Mouse (Mus musculus) frontal cortex, postnatal 10 days (tissue): Measurements from ENCODE around the gene Trabd2b.

ENCODE experiments used
- DNase-seq, 2 experiments: peaks; one replicate each; pipeline ENCODE4 v3.0.0; 2022; ENCODE audit warnings: low spot score in 2 of 2, mixed read lengths in 1 of 2

Trabd2b gene

DNA sequence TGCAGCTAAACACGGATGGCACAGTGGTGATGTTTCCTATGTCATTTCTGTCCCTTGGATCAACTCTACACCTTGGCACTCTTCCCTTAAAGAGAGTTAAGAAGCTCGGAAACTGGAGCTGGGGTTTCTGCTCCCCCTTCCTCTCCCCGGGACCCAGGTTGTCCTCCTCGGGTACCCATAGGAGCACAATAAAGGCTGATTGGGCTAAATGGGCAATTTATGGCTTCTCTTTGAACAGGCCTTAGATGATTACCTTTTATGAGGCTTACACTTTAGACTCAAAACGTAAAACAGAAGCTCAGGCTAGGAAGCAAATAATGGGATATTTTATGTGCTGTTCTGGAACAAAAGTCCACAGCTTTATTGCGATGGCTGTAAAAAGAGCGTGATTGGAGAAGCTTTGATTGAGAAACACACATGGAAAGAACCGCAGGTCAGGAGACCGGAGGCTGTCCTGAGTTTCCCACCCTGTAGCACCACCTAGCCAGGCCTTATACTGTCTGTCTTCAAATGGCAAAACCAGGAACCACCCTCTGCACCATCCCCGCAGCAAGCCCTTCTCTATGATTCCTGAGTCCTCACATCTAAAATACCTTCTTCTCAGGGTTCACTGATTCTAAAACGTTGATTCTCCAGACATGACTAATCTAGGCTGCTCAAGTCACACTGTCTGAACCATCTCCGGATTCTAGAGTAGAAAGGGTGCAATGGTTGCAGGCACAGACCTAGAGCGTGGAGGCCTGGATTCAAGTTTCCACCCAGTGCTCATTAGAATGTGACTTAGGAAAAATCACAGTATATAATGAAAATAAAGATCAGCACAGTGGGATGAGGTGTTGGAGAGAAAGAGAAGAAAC is 240.5 kb downstream of the Trabd2b start:
- no peak for DNase-seq

DNA sequence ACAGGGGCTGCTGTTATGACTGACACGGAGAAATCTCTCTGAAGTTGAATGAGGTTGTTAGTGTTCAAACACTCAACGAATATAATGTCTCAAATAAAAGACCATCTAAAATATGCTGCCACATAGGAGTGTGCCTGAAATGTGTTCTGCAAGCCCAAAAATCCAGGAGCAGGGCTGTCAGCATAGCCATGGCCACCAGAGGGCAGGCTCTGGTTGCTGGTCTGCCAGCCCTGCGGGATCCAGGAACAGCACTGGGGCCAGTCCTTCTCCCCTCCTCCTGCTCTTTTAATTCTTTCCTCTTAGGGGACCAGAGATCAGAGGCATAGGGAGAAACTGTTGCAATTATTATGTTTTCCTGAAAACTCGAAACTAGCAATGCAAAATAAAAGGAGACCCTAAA is 241.2 kb downstream of the Trabd2b start:
- peak in 1 of 2 experiments; percentile 78 for DNase-seq

DNA sequence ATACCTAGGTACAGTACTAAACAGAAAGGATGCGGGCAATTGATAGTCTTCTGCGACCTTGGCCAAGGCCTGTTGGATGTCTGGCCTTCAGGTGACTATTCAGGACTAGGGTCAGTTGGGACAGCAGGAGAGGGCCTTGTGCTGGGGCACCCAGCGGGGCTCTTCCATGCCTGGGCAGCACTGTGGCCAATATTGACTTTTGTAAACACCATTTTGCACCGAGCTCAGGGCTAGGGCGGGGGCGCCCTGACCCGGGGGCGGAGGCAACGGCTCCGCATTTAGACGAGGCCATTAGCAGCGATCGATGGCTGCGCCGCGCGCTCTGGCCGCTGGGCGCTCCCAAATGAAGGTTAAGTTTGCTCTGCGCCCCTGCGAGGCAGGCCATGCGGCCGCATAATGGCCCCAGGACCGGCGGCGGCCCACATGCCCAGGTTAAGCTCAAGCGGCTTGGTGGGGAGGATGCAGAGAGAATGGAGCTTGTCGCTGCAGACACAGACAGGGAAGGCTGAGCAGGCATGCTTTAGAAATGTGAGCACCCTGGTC is 242.1 kb downstream of the Trabd2b start:
- DNase-seq = no peak

DNA sequence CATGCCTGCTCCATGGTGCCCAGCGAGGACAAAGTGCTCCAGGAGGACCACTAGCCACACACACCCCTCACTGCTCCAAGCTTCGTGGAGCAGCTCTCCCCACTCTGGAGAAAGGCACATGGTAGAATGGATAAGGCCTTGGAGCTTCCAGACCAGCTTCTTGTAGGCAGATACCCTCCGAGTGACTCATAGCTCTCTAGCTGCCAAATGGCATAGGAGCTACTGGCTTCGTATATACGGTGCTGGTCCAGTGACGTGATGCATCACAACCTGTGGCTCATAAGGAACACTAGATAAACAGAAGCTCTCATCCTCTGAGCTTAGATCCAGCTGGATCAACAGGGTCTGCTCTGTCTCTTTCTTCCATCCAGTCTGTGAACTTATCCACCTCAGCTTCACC is 244.0 kb downstream of the Trabd2b start:
- no peak for DNase-seq

DNA sequence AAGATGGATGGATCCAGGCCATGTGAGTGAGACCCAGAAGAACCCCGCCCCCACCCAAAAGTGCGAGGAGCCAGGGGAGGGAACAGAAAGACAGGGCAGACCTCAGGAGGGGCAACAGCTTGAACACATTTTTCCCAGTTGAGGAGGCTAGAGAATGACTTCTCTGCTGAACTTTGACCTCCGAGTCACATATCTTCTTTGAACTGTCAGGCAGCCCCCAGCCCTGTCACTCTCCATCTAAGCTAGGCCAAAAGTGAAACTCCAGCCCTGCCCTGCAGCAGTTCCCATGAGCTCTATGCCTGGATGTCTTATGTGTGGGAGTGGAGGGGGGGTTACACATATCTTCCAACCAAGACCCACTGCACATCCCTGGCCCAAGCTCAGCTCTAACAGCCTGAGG is 244.5 kb downstream of the Trabd2b start:
- no peak for DNase-seq

DNA sequence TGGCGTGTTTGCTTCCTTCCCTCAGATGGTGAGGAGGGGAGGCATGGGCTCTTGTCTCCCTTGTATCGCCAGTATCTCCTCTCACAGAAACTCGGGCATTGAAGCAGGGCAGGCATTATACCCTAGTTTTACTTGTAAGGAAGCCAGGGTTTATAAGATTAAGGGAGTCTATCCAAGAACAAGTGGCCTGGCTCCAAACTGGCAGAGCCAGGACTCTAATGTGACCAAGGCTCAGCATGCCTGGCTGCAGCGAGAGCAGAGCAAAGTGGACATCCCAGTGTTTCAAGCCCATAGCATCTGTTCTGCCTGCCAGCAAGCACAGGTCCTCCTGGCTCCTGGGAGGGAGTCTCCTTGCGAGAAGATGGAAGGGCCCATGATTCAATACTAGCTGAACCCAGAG is 245.1 kb downstream of the Trabd2b start:
- DNase-seq = no peak

DNA sequence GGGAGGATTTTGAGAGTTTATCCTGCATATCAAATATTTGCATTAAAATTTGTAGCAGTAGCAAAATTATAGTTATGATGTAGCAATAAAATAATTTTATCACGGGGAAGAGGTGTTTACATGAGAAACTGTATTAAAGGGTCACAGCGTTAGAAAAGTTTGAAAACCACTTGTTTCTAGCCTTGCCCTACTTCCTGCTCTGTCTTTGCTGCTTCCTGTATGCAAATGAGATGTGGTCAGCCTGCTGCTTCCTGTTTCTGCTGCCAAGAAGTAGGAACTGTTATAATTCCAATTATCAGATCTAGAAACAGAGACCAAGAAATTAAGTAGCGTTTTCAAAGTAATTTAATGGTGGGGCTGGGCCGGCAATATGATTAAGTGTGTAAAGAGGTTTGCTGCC is 245.9 kb downstream of the Trabd2b start:
- no peak for DNase-seq

DNA sequence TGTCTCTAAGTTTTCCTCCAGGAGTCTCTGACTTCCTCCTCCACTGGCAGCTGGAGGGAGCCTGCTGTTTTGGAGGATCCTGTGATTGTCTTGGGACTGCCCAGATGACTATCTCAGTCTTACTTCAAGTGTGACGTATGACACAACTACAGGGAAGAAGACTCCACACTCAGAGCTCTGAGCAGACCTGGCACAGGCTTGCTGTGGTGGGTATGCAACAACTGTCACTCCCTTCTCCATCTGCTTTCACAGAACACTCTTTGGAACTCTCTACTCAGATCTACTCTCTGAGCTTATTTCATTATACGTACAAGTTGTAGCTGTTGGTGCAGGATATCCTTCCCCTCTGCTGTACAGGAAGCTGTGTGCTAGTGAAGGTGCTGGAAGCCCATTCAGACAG is 251.4 kb downstream of the Trabd2b start:
- DNase-seq = no peak

DNA sequence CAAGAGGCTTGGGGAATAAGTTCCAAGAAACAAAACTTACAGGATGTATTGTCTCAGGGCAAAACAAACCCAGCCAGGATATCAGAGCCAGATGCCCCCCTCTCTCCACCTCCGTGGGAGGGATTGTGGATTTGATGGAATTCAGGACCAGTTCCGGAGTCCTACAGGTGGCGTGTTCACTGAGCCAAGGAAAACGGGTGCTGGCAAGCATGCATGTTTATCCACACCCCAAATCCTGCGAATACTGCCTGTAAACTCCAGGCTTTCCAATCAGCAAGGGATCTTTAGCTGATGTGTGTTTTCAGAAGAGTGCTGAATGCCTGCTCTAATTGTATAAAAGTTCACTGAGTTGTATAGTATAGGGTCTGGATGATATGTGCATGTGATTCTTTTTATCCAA is 253.4 kb downstream of the Trabd2b start:
- no peak for DNase-seq

DNA sequence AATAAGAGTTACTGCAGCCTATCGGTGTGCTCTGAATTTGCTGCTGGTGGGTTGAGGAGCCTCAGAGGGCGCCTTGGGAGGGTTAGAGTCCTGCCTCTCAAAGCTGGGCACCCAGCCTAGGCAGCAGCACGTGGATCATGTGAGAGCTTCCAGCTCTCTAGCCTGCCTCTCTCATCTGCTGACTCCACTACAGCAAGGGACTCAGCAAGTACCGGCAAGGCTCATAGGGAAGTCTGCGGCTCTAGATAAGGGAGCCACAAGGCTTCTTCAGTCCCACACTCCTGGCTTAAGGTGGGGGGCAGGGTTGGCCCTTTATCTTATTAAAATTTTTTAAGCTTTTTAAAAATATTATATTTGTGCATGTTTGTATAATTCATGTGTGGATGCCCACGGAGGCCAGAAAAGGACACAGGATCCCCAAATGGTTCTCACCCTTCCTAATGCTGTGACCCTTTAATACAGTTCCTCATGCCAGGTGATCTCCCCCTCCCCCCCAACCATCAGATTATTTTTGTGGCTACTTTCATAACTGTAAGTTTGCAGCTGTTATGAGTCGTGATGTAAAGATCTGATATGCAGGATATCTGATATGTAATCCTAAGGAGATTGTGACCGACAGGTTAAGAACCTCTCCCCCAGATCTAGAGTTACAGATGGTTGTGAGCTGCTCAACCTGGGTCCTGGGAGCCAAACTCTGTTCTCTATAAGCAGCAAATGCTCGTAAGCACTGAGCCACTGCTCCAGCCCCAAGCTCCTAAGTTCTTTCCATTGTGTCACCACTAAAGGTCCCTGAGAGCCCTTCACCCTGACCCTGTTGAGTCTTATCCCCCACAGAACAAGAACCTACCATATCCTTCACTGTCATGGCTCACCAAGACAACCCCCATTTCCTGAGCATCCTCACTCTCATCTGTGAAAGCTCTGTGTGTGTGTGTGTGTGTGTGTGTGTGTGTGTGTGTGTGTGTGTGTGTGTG is 257.8 kb downstream of the Trabd2b start:
- DNase-seq = no peak
